Mouse (Mus musculus): Measurements from ENCODE around the gene F2r.

The F2r gene

GRCm38 (mm10) chr13:95633384-95633783 lies 15.1 kb upstream of the F2r start:
- in situ Hi-C loops (cut with MboI, MseI) = no loop called here

GRCm38 (mm10) chr13:95632144-95632543 lies 13.9 kb upstream of the F2r start:
- in situ Hi-C loops (cut with MboI, MseI) = no loop called here

DNA sequence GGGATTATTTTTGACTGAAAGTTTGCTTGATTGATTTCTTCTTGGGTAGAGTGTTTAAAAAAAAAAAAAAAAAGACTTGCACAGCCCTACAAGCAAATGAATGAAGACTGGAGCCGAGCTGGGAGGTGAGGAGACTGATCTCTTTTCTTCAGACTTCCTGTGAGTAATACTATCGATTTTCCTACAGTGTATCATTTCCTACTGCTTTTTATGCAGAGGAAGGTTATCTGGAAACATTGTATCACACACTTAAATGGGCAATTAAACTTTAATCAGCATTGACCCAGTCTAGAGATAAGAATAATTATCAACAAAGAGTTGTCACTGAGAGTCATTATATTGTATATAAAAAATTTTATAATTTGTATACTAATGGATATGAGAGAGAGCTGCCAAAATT lies 12.5 kb upstream of the F2r start:
- in situ Hi-C loops (cut with MboI, MseI) = no loop called here

DNA sequence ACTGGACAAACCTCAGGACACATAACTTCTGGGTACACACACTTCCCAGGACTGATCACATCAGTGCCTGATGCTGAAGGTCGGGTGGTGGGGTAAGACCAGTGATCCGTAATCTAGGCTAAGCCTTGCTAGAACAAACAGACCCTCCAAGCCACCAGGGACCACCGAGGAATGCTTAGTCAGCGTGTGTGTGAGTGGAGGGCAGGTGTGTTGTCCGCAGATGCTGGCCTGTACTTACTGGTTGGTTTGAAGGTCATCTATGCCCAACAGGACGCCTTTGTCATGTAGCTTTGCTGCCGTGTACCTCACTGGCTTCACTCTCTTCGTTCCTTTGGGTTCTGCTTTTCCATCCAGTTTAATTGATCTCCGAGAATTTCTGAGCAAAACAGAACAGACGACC lies 11.5 kb upstream of the F2r start:
- in situ Hi-C loops (cut with MboI, MseI) = no loop called here

GRCm38 (mm10) chr13:95626696-95627095 lies 8.4 kb upstream of the F2r start:
- in situ Hi-C loops (cut with MboI, MseI) = no loop called here

DNA sequence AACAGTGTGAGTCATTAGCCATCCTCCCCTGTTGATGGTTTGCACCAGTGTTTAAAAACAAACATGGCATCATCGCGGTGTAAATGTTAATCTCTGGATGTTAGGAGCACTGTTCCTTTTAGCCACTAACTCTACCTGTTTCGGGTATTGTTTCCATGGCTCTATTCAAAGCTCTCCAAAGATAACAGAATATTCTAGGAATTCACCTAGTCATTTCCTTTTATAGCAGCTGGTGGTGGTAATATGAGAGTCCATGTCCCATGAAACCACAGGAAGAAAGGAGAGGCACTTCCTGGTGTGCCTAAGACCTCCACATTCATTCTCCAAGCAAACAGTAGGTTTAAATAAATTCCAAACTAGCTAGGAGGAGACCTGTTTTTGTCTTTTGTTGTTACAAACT lies 4.8 kb upstream of the F2r start:
- in situ Hi-C loops (cut with MboI, MseI) = no loop called here

GRCm38 (mm10) chr13:95621563-95621962 lies 3.3 kb upstream of the F2r start:
- in situ Hi-C loops (cut with MboI, MseI) = no loop called here

DNA sequence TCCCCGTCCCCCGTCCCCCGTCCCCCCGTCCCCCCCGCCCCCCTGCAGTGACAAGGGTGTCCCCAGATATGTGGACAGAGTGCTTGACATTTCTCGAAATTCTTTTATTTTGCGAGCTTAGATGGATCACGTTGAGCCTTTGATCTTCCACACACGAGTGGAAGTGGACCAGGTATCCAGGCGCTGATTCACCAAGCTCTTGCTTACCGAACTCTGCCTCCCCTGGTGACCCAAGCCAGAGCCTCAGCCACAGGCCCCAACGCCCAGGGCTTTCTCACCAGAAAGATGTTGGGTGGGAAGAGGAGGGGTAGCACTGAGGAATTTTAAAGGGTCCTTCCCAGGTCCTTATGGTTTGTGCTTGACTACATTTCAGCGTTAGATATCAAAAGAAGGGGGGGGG lies 572 bp upstream of the F2r start:
- in situ Hi-C loops (cut with MboI, MseI) = no loop called here

DNA sequence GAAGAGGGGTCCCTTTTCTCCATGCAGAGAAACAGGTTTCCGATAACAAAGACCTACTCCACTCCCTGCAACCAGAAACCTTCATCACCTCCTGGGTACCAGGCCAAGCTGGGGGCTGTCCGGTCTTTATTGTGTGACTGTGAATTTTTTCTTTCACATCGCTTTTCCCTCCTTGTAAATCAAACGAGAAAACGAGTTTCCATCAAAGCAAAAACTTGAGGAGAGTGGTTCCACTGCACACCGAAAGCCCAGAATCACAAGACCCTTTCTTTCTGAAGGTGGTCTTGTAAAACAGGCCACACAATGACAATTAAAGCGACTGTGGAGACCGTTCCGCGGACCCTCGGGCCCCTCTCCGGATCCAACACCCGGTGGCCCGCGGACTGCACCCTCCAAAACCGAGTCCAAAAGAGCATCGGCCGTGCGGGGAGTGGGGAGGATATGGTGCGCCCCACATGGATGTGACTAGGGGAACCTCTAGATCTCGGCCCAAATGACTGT lies 566 bp downstream of the F2r start:
- in situ Hi-C loops (cut with MboI, MseI) = no loop called here

DNA sequence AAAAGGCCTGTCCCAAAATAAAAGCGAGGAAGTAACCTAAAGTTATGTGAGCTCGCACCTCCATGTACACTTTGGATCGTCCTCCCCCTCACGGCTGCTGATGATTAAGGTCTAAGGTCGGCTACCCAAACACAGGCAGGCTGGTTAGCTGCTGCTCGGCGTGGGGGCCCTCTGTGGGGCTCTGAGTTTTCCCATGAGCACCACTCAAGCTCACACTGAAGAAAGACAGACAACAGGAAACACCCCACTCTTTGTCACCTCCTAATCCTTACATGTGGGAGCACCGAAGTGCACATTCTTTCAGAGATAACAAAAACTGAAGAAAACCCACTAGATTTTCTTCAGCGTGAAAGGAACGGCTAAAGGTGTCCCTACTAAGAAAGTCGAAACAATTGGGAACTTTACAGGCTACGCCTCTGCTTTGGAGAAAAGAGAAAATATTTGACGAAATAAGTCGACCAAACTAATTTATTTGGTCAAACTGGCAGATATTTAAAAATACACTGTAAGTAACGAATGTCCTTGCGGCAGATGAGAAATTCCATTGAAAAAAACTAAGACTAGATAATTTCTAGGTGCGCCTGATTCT lies 1.1 kb downstream of the F2r start:
- in situ Hi-C loops (cut with MboI, MseI) = no loop called here

DNA sequence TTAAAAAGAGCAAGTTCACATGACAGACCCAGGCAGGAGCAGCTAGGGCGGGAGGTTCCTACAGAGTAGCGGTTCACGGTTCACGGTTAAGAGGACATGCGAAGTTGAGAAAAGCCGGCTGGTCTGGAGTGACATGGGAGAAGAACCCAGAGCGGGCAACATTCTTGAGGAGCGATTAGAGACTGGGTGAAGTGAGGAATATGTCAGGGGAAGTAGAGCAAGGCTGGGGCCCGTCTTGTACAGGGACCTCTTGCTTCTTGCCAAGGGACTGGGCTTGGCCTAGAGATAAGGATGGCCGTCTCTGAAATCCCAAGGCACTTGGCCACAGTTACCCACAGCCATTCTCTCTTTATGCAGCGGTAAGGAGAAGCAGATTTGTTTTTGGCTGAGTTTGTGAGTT lies 1.8 kb downstream of the F2r start:
- in situ Hi-C loops (cut with MboI, MseI) = no loop called here

DNA sequence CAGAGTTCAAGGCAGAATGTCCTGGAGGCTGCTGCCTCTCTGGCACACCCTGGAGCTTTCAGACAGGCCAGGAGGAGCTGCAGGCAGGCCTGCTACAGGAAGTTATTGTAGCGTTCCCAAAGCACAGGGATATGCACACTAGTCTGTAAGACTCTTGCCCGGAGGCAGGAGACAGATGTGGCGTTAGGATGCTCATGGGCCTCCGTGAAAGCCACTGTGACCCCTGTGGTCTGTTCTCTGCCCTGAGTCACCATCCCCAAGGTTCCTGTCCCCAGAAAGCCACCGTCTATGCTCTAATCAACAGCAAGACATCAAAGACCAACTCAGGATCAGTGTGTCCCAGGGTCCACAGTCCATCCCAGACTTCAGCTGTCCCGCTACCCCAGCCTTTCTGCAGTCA lies 3.5 kb downstream of the F2r start:
- in situ Hi-C loops (cut with MboI, MseI) = no loop called here

DNA sequence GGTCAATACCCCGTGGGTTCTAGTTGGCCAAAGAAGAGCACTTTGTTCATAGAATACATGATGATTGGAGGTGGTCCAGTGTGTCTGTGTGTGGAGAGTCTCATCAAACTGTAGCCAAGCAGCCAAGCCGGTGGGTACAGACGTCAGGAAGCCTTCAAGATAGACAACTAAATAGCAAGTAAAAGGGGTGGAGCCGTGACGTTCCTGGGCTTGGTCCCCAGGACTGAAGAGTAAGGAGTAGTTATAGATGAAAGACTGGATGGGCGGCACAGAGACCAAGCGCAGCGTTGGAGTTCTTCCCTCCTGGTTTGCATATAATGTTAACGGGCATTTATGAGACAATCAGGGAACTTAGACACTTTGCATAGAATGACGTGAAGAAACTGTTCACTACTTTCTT lies 6.0 kb downstream of the F2r start:
- in situ Hi-C loops (cut with MboI, MseI) = no loop called here

GRCm38 (mm10) chr13:95611752-95612151 lies 6.5 kb downstream of the F2r start:
- in situ Hi-C loops (cut with MboI, MseI) = no loop called here

GRCm38 (mm10) chr13:95610786-95611562 lies 7.3 kb downstream of the F2r start:
- in situ Hi-C loops (cut with MboI, MseI) = no loop called here

DNA sequence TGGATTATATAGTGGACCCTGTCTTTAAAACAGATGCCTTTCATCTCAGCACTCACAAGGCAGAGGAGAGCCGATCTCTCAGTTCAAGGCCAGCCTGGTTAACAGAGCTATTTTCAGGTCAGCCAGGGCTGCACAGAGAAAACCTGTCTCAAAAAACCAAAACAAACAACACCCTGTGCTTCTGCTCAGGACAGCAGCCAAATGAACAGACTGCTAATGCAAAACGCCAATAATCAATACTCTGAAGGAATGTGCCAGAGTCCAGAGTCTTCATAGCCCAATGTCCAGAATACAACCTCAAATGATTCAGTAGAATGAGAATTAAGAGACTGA lies 9.2 kb downstream of the F2r start:
- in situ Hi-C loops (cut with MboI, MseI) = no loop called here

- in situ Hi-C loops (cut with MboI, MseI) = no loop called here
Measured at GRCm38 (mm10) chr13:95608416-95609087, 9.7 kb downstream of the F2r start.

- in situ Hi-C loops (cut with MboI, MseI) = no loop called here
Measured at GRCm38 (mm10) chr13:95607019-95607418, 11.3 kb downstream of the F2r start.

GRCm38 (mm10) chr13:95604288-95604687 lies 14.0 kb downstream of the F2r start:
- in situ Hi-C loops (cut with MboI, MseI) = no loop called here

DNA sequence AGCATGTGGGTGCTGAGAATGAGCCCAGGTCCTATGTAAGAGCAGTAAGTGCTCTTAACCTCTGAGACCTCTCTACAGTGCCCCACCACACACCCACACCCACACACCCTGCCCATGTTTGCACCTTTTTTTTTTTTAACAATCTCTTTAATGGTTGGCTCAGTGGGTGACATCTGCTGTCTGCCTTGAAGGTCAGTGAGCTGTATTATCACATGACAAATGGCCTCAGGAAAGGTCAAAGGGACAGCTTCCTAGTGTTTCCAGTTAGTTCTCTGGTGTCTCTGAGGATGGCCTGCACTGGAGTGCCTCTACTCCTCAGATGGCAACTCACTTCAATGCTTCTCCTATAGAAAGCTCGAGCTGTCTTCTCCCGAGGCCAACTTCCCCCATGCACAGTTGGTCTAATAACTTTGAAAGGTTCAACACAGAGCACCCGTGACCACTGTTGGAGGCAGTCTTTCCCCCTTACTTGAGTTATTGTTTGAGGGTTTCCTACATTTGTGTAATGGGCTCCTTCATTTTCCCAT lies 18.4 kb downstream of the F2r start:
- in situ Hi-C loops (cut with MboI, MseI) = no loop called here

DNA sequence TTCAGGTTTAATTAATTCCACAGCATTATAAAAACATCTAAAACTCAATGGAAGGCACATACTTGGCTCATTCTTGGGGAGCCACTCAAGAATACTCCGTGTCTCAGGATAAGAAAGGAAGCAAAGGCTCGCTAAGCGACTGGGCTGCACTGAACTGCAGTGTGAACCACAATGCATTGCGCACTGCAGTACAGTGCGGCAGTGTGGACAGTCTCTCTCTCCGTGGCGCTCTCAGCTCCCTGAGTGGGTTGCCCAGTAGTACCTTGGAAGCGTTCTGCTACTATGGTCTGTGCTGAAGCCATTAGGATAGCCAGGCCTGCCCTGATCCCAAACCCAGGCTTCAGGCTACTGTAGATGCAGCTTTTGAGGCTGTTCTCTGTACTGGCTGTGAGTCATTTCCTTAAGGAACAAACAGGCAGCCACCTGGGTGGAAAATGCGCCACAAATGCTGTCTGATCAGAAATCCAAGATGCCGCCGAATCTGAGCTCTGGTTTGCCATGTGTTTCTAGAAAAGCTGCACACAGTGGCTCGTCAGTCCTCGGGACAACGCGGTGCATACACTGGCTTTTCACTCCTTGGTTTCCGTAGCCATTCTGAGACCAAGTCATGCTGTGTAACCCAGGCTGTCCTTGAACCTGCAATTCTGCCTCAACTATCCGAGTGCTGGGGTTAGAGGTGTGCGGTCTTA lies 19.9 kb downstream of the F2r start:
- in situ Hi-C loops (cut with MboI, MseI) = no loop called here

GRCm38 (mm10) chr13:95597578-95597977 lies 20.7 kb downstream of the F2r start:
- in situ Hi-C loops (cut with MboI, MseI) = no loop called here

All from regulatory T cell (primary cell).